Mouse (Mus musculus): ENCODE measurements around the gene Rbfox3.

- TF ChIP-seq CTCF (IDR thresholded peaks at IDR 0.05; ENCODE audit: borderline replicate concordance, insufficient read depth, low read depth, low read length), result no peak
- TF ChIP-seq POLR2A (IDR thresholded peaks at IDR 0.05; ENCODE audit: borderline replicate concordance, insufficient read depth, low read length), result no peak
Observed at GRCm38 (mm10) chr11:118528761-118529160, 382.6 kb downstream of the Rbfox3 start.
